Comparison of ENCODE assay signal across 11 mouse cellular contexts in genomic region chr15:30610613-30611012, GRCm38 (mm10).
DNase-seq lines count a peak whose midpoint lies in the region; ATAC-seq and TF ChIP-seq lines count a peak whose summit lies in the region.
"Had no signal": no experiment of that assay in that cellular context is flagged by ENCODE, and none has a peak within 500 bp of the region (broad histone marks: within the 10 kb centered on the region; RNA-seq: fewer than 3 reads in every experiment).

No protein-coding gene starts in this region.

- H3K9me3 ChIP-seq in stomach, postnatal 0 days (ENCODE audit: control insufficient read depth, low read length): no peaks in the 10 kb centered on the region
- no peaks in the 10 kb centered on the region for H3K9me3 ChIP-seq in forebrain, embryonic 14.5 days (replicated peaks; ENCODE audit: control insufficient read depth, low read length)
- H3K9me3 ChIP-seq: lung, embryonic 15.5 days; neural tube, embryonic 15.5 days had no signal

- no peak overlapping the region for H3K9ac ChIP-seq in stomach, postnatal 0 days (ENCODE audit: low read length)
- no peak overlapping the region for H3K9ac ChIP-seq in forebrain, embryonic 14.5 days (ENCODE audit: low read length)
- H3K9ac ChIP-seq: lung, embryonic 15.5 days; neural tube, embryonic 15.5 days had no signal

- H3K4me3 ChIP-seq in bone marrow, adult 2 months (replicated peaks; ENCODE audit: control insufficient read depth, low read depth, low read length): no peak overlapping the region
- no peak overlapping the region for H3K4me3 ChIP-seq in thymus, adult 2 months (ENCODE audit: control insufficient read depth, insufficient read depth, low read length)
- no peak overlapping the region for H3K4me3 ChIP-seq in stomach, postnatal 0 days (ENCODE audit: low read depth, low read length)
- H3K4me3 ChIP-seq in forebrain, embryonic 14.5 days (ENCODE audit: low read depth, low read length): no peak overlapping the region
- H3K4me3 ChIP-seq: lung, embryonic 15.5 days; neural tube, embryonic 15.5 days had no signal

- TF ChIP-seq POLR2A in bone marrow, adult 2 months (IDR thresholded peaks at IDR 0.05; ENCODE audit: borderline replicate concordance, control insufficient read depth, low read depth, low read length): no peak
- no peak for TF ChIP-seq POLR2A in thymus, adult 2 months (IDR thresholded peaks at IDR 0.05; ENCODE audit: control insufficient read depth, extremely low read depth, insufficient read depth, low read length, poor library complexity)

- peak overlapping the region; percentile 48; the same call in 1 of the 2 replicates for H3K27ac ChIP-seq in bone marrow, adult 2 months (ENCODE audit: control insufficient read depth, insufficient read depth, low read depth, low read length, poor library complexity)
- no peak overlapping the region for H3K27ac ChIP-seq in thymus, adult 2 months (ENCODE audit: control insufficient read depth, insufficient read depth, low read length)
- H3K27ac ChIP-seq in stomach, postnatal 0 days (replicated peaks): no peak overlapping the region
- H3K27ac ChIP-seq in forebrain, embryonic 14.5 days (ENCODE audit: low read depth, low read length): no peak overlapping the region
- H3K27ac ChIP-seq: lung, embryonic 15.5 days; neural tube, embryonic 15.5 days had no signal

- WGBS in bone marrow, adult 2 months: under 1% methylated on average over 7 of the region's 7 CpGs
- WGBS in thymus, adult 2 months: 4% methylated on average over 7 of the region's 7 CpGs
- 71% methylated on average over 7 of the region's 7 CpGs for WGBS in stomach, postnatal 0 days
- WGBS in forebrain, embryonic 14.5 days: 93% methylated on average over 7 of the region's 7 CpGs

- TF ChIP-seq CTCF in bone marrow, adult 2 months (IDR thresholded peaks at IDR 0.05; ENCODE audit: control insufficient read depth, insufficient read depth, low read length): no peak
- no peak for TF ChIP-seq CTCF in thymus, adult 2 months (IDR thresholded peaks at IDR 0.05; ENCODE audit: borderline replicate concordance, control insufficient read depth, extremely low read depth, insufficient read depth, low read length, poor library complexity)
- no peak for TF ChIP-seq CTCF in stomach, postnatal 0 days (IDR thresholded peaks at IDR 0.05; ENCODE audit: low read depth)

- ATAC-seq in stomach, postnatal 0 days (ENCODE audit: low FRiP score, low TSS enrichment): no peak
- no peak for ATAC-seq in forebrain, embryonic 14.5 days

- no peaks in the 10 kb centered on the region for H3K27me3 ChIP-seq in thymus, adult 2 months (ENCODE audit: control insufficient read depth, insufficient read depth, low read length)
- H3K27me3 ChIP-seq in stomach, postnatal 0 days (ENCODE audit: control insufficient read depth, insufficient read depth, low read length): no peaks in the 10 kb centered on the region
- H3K27me3 ChIP-seq in forebrain, embryonic 14.5 days (replicated peaks; ENCODE audit: control insufficient read depth, insufficient read depth, low read length): no peaks in the 10 kb centered on the region
- H3K27me3 ChIP-seq: lung, embryonic 15.5 days; neural tube, embryonic 15.5 days had no signal

- peak; percentile 18 for DNase-seq in layer of hippocampus, adult 11-12 months (ENCODE audit: low spot score)
- no peak for DNase-seq in layer of hippocampus, postnatal 25 days (ENCODE audit: extremely low spot score in 1 of 2, low spot score in 1 of 2)
- DNase-seq in lung, postnatal 25 days (ENCODE audit: low spot score): peak; percentile 52
- peak; percentile 10 for DNase-seq in thymus, adult 2 months
- DNase-seq in stomach, postnatal 0 days (ENCODE audit: low spot score): no peak
- no peak for DNase-seq in forebrain, embryonic 14.5 days (ENCODE audit: low spot score)
- no peak for DNase-seq in layer of hippocampus, postnatal 10 days (ENCODE audit: low spot score in 2 of 2)
- DNase-seq: gastrocnemius, postnatal 10 days had no signal

- H3K4me1 ChIP-seq in bone marrow, adult 2 months (ENCODE audit: control insufficient read depth, insufficient read depth, low read length): peaks cover 5% of the 10 kb centered on the region
- H3K4me1 ChIP-seq in thymus, adult 2 months (replicated peaks; ENCODE audit: control insufficient read depth, insufficient read depth, low read length): peaks cover 3% of the 10 kb centered on the region; the same call in 1 of the 2 replicates
- H3K4me1 ChIP-seq in stomach, postnatal 0 days (replicated peaks; ENCODE audit: control insufficient read depth, insufficient read depth): no peaks in the 10 kb centered on the region
- H3K4me1 ChIP-seq in forebrain, embryonic 14.5 days (ENCODE audit: control insufficient read depth, insufficient read depth, low read length): no peaks in the 10 kb centered on the region
- H3K4me1 ChIP-seq: lung, embryonic 15.5 days had no signal

- no peak for TF ChIP-seq EP300 in stomach, postnatal 0 days (optimal IDR thresholded peaks at IDR 0.05)

- no peak overlapping the region for H3K4me2 ChIP-seq in stomach, postnatal 0 days (replicated peaks; ENCODE audit: low read depth)
- H3K4me2 ChIP-seq in forebrain, embryonic 14.5 days (ENCODE audit: low read length): no peak overlapping the region
- H3K4me2 ChIP-seq: lung, embryonic 15.5 days; neural tube, embryonic 15.5 days had no signal

- no peaks in the 10 kb centered on the region for H3K36me3 ChIP-seq in thymus, adult 2 months (ENCODE audit: control insufficient read depth, insufficient read depth, low read length)
- H3K36me3 ChIP-seq in stomach, postnatal 0 days (ENCODE audit: control insufficient read depth, insufficient read depth, low read length): no peaks in the 10 kb centered on the region
- H3K36me3 ChIP-seq in forebrain, embryonic 14.5 days (ENCODE audit: control insufficient read depth, insufficient read depth, low read length): no peaks in the 10 kb centered on the region
- H3K36me3 ChIP-seq: lung, embryonic 15.5 days; neural tube, embryonic 15.5 days had no signal

Comparison
In these comparisons a context has a peak if more than half of its experiments do, and no peak if none do; other contexts are left out.
1. DNase-seq: peak in layer of hippocampus, adult 11-12 months (single experiment), lung, postnatal 25 days (single experiment) and thymus, adult 2 months (single experiment); none in layer of hippocampus, postnatal 25 days (0 of 2), stomach, postnatal 0 days (single experiment), forebrain, embryonic 14.5 days (single experiment) and layer of hippocampus, postnatal 10 days (0 of 2).